Mouse (Mus musculus) cortical plate, adult 2 months (tissue): ENCODE results near the gene Fgfr2. TPM values are rescaled to one million over a fixed set of nuclear protein-coding genes. Genes with fewer than 3 reads are reported as not detected.
"Not testable (repeated sequence)": the region's sequence is repeated elsewhere in the genome, so short reads cannot be mapped to it uniquely, and the experiment has no call there.

Experiments used
- H3K27ac ChIP-seq: fragments of 200-500 bp; 2 replicates; pipeline ENCODE4 v1.5.1; 2012; ENCODE audit warnings: low read length, control low read depth, inconsistent platforms; ENCODE audit not compliant: insufficient read depth
- H3K4me1 ChIP-seq: fragments of 200-500 bp; 2 replicates; pipeline ENCODE4 v1.6.1; 2011; ENCODE audit warnings: low read length; ENCODE audit not compliant: control insufficient read depth, insufficient read depth
- H3K4me3 ChIP-seq: fragments of 200-500 bp; 2 replicates; pipeline ENCODE4 v1.5.1; 2011; ENCODE audit warnings: mild to moderate bottlenecking, low read length, control low read depth; ENCODE audit not compliant: insufficient read depth
- CTCF ChIP-seq: fragments of 200-500 bp; IDR thresholded peaks from 2 replicates; pipeline ENCODE4 v1.5.1; 2011; ENCODE audit warnings: mild to moderate bottlenecking, control low read depth, low read length; ENCODE audit not compliant: insufficient read depth; ENCODE audit errors: extremely low read depth
- POLR2A ChIP-seq: fragments of 200-500 bp; IDR thresholded peaks from 2 replicates; pipeline ENCODE4 v1.6.1; 2011; ENCODE audit warnings: mild to moderate bottlenecking, low read length, control low read depth; ENCODE audit not compliant: insufficient read depth; ENCODE audit errors: extremely low read depth
- polyA plus RNA-seq: library from polyadenylated mRNA; depleted of rRNA; stranded (reverse); fragments of >200 nt; gene quantifications from 2 replicates; pipeline ENCODE4 v1.2.3, GENCODE M21; 2012

Gene Fgfr2
- polyA plus RNA-seq, 1 experiment: 50.4 TPM

DNA sequence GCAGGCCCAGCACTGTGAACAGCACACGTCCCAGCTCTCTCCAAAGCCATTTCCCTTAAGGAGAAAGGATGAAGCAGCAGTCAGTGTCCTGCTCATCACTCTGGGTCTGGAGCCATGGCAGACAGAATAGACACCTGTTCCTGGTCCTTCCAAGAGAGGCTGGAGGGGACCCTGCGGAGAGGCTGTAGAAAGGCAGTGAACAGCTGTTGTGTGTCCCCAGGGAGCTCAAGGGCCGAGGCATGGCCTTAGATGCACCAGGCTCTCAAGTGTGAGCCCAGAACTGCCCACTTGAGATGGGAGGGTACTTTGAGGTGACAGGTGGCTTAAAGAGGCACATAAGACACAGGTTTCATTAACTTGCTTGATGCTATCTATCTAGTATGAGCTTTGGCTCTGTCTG, 20.6 kb downstream of the Fgfr2 start:
- no peak for TF ChIP-seq CTCF
- no peak for TF ChIP-seq POLR2A
- Histone ChIP-seq H3K4me3 (no peak overlapping the region), H3K4me1 (no peaks in the 10 kb centered on the region; the same call in 1 of the 2 replicates), H3K27ac (no peak overlapping the region)

DNA sequence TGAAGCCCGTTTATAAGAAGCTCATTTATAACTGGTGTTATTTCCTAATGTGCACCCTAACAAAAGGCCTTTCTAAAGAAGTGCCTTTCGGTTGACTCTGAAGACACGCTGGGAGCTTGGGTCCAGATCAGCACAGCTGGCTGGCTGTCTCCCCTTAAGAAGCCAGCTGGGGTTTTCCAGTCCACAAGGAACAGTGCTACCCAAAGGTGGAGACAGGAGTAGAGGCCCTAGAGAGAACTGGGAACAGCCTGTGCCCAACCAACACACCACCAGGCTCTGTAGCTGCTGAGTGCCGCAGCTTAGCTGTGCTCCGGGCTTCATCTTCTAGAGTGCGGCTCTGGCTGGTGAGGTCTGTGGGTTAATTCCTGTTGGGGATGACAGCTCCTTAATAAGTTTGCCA, 22.1 kb downstream of the Fgfr2 start:
- H3K4me1 ChIP-seq: no peaks in the 10 kb centered on the region; the same call in 1 of the 2 replicates
- H3K4me3 ChIP-seq: no peak overlapping the region
- H3K27ac ChIP-seq: no peak overlapping the region
- TF ChIP-seq CTCF (no peak), POLR2A (no peak)

DNA sequence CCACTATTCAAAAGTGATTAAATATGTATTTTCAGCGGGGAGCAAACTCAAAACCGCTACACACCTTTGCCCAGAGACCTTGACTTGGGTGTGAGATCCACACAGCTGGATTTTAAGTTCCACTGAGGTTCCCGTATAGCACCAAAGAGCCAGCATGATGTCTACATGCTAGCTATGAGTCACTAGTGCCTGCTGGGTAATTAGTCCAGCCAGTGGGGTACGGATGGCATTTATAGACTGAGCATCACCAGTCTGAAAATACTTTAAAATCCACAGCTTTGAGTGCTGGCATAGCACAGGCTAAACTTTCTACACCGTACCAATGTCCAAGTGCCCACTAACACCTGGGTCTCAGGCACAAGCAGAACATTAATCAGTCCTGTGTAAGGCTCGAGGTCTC, 23.0 kb downstream of the Fgfr2 start:
- no peak for TF ChIP-seq POLR2A
- no peak for TF ChIP-seq CTCF
- no peaks in the 10 kb centered on the region; the same call in 1 of the 2 replicates for H3K4me1 ChIP-seq
- no peak overlapping the region for H3K4me3 ChIP-seq
- no peak overlapping the region for H3K27ac ChIP-seq

DNA sequence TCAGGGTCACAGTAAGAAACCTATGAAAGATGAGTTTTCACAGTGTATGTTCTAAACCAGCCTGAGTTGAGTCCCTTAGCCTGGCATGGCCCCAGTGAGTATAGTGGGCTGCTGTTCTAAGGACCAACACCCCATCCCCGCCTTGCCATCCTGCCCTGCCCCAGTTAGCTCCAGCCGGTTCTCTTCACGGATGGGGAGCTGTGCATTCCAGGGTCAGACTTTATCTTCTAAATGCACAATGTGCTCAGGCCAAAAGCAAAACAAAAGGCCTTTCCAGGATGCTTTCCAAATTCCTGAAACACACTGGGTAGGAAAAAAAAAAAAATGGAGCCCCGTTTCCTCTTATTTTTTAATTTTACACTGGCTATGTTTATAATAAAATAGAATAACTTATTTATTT, 23.9 kb downstream of the Fgfr2 start:
- Histone ChIP-seq H3K4me3 (no peak overlapping the region), H3K27ac (no peak overlapping the region), H3K4me1 (no peaks in the 10 kb centered on the region; the same call in 1 of the 2 replicates)
- TF ChIP-seq POLR2A (no peak), CTCF (no peak)

DNA sequence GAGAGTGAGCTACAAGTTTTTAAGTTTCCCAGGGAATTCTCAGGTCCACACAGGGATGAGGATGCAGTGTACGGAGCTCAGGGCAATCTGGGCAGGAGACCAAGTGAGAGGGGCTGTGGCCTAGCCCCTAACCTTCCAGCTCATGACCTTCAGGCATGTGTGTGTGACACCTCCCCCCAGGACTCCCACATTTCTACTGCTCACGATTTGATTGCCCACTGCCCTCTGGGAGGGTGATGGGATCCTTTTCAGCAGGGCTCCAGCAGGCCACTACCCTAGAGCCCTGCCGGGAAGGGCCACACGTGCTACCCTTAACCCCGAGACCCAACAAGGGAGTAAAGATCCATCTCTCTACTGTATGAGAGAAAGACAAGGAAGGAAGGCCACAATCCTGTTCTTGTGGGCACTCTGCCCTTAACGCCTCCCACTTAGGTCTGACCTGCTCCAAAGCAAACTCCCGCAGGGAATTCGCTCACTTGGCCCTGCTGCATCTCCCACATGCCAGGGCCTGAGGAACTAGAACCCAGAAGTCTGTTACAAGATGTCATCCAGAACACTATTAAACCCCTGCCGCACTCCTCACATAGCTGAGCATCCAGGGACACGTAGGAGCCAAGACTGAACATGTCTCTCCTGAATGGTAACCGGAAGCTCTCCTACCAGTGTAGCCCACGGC, 24.9 kb downstream of the Fgfr2 start:
- TF ChIP-seq CTCF: no peak
- no peak for TF ChIP-seq POLR2A
- Histone ChIP-seq H3K27ac (no peak overlapping the region), H3K4me1 (no peaks in the 10 kb centered on the region; the same call in 1 of the 2 replicates), H3K4me3 (no peak overlapping the region)

DNA sequence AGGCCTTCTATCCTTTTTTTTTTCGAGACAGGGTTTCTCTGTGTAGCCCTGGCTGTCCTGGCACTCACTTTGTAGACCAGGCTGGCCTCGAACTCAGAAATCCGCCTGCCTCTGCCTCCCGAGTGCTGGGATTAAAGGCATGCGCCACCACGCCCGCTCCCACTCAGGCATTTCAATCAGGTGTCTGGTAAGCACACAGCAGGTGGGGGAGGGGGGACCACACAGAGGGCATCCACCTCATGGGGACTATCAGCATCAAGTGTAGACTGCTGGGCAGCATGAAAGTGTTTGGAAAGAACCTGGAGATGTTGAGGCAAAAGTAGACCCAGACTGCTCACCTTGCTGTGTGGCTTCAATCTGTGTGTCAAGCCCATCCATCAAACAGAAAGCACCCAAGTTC, 27.5 kb downstream of the Fgfr2 start:
- not testable (repeated sequence) for H3K4me3 ChIP-seq, H3K4me1 ChIP-seq, H3K27ac ChIP-seq

DNA sequence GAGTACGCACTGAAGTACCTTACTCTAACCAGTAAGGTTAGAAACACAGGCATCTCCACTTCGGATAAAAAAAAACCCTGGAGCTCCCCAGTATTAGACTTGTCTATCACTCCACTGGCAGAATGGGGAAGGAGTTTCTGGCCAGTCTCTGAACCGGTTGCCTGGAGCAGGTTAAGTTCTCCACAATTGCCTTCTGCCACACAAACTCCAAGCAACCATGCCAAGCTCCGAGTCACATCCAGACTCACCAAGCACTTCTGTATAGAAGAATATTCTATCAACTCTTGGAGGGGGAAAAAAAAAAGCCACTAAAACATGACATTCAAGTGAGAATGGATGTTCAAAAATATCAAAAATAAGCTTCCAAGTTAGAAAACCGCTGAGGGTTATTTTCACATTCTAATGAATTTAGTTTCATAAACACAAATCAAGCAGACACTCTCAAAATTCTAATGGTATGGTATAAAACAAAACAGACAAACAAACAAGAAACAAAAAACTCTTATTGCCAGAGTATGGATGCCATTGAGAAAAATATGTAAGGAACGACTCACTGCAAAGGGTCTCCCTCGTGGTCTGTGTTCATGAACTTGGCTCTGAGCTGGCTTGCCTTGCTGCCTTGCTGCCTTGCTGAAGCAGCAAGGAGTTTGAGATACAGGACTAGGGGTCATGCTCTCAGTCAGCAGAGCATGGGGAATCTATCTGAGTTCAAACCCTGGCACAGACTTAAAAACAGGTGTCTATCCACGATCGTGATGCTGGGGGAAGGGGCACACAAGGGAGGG, 28.2 kb downstream of the Fgfr2 start:
- peaks cover 6% of the 10 kb centered on the region for H3K4me1 ChIP-seq
- no peak for TF ChIP-seq CTCF
- TF ChIP-seq POLR2A: no peak
- no peak overlapping the region for H3K27ac ChIP-seq
- no peak overlapping the region for H3K4me3 ChIP-seq

DNA sequence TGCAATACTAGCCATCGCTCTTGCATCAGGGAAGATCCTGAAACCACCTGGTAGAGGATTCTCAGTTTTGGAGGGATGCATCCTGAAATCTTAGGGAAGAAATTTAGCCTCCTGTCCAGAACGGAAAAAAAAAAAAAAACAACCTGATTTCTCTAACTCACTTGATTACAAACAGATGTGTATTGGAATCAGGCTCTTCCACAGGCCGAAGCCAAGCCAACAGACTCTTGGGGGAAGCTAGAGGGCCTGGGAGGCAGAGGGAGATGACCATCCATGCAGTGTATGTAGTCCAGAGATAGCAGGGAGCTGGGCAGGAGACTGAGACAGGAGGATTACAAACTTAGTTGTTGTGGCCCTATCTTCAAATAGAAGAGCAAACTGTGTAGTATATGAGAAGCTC, 29.0 kb downstream of the Fgfr2 start:
- TF ChIP-seq POLR2A (no peak), CTCF (no peak)
- Histone ChIP-seq H3K4me3 (no peak overlapping the region), H3K4me1 (peaks cover 9% of the 10 kb centered on the region), H3K27ac (no peak overlapping the region)

DNA sequence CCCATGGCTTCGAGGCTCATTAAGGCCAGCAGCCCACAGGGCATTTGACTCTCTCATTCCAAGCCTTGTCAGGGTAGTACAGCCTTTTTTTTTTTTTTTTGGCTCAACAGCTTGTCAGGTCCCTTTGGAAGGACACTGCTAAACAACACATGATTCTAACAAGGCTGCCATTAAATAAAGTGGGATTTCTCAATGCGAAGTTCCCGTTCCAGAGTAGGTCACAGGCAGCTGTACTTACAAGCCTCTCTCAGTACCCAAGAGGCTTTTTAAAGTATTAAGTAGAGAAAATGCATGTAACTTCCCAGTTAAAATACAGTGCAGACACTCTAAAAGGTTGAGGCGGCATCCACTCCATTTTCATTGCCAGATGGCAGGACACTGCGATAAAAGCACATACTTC, 29.4 kb downstream of the Fgfr2 start:
- TF ChIP-seq CTCF (no peak), POLR2A (no peak)
- Histone ChIP-seq H3K27ac (no peak overlapping the region), H3K4me1 (peaks cover 9% of the 10 kb centered on the region), H3K4me3 (no peak overlapping the region)

DNA sequence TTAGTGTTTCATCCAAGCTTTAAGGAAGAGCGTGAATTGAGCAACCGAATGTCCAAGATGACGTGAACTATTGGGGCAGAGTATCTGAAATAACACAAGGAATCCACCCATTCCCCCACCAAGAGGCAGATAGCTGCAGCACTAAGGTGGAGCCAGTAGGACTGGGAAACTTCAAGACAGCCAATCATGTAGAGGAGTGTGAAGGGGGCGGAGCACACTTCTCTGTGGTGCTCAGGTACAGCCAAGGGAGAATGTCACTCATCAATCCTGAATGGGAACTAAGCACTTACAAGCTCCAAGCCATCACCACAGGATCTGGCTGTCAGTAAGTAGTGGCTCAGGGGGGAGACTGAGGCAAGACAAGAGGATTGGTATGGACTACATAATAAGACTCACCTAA, 32.5 kb downstream of the Fgfr2 start:
- TF ChIP-seq CTCF (no peak), POLR2A (no peak)
- Histone ChIP-seq H3K4me3 (no peak overlapping the region), H3K4me1 (peaks cover 9% of the 10 kb centered on the region), H3K27ac (no peak overlapping the region)
